ENCODE assay signal across 8 mouse cellular contexts in genomic region chr6:86850588-86850987, GRCm38 (mm10). TPM values are rescaled to one million over a fixed set of nuclear protein-coding genes. Genes with fewer than 3 reads are reported as not detected.
DNase-seq lines count a peak whose midpoint lies in the region; ATAC-seq and TF ChIP-seq lines count a peak whose summit lies in the region.

No protein-coding gene starts in this region.

- under 1% methylated on average over 4 of the region's 4 CpGs for WGBS in cerebellum, adult 2 months
- WGBS in thymus, adult 2 months: 1% methylated on average over 4 of the region's 4 CpGs
- 13% methylated on average over 4 of the region's 4 CpGs for WGBS in liver, embryonic 12.5 days (ENCODE audit: insufficient replicate concordance)
- 17% methylated on average over 4 of the region's 4 CpGs for WGBS in stomach, embryonic 14.5 days

- no peak for DNase-seq in cerebellum, adult 2 months
- DNase-seq in cerebellum, postnatal 14 days: no peak
- peak; percentile 35 for DNase-seq in thymus, adult 2 months
- no peak for DNase-seq in thymus, adult 18-20 months
- no peak for DNase-seq in embryo, embryonic 10.5 days (ENCODE audit: low spot score)
- no peak for DNase-seq in layer of hippocampus, adult 9-11 months

- peak overlapping the region; percentile 89 for H3K4me2 ChIP-seq in liver, embryonic 12.5 days
- H3K4me2 ChIP-seq in stomach, embryonic 14.5 days (replicated peaks; ENCODE audit: low read depth, low read length): peak overlapping the region; percentile 91

- peak overlapping the region; percentile 93 for H3K9ac ChIP-seq in liver, embryonic 12.5 days
- peak overlapping the region; percentile 85 for H3K9ac ChIP-seq in stomach, embryonic 14.5 days (replicated peaks; ENCODE audit: low read depth, low read length)

- no peak overlapping the region; the same call in 1 of the 2 replicates for H3K27ac ChIP-seq in cerebellum, adult 2 months (ENCODE audit: insufficient read depth, low read length)
- H3K27ac ChIP-seq in thymus, adult 2 months (ENCODE audit: control insufficient read depth, insufficient read depth, low read length): peak overlapping the region; percentile 92
- peak overlapping the region; percentile 91 for H3K27ac ChIP-seq in liver, embryonic 12.5 days
- peak overlapping the region; percentile 96; the same call in 1 of the 2 replicates for H3K27ac ChIP-seq in stomach, embryonic 14.5 days (ENCODE audit: low read length)

- TF ChIP-seq CTCF in cerebellum, adult 2 months (IDR thresholded peaks at IDR 0.05; ENCODE audit: borderline replicate concordance, insufficient read depth, low read depth, low read length): no peak
- no peak for TF ChIP-seq CTCF in thymus, adult 2 months (IDR thresholded peaks at IDR 0.05; ENCODE audit: borderline replicate concordance, control insufficient read depth, extremely low read depth, insufficient read depth, low read length, poor library complexity)

- ATAC-seq in liver, embryonic 12.5 days: no peak
- ATAC-seq in stomach, embryonic 14.5 days (ENCODE audit: insufficient number of reproducible peaks, insufficient read depth, low FRiP score, low read depth): no peak

- TF ChIP-seq POLR2A in cerebellum, adult 2 months (IDR thresholded peaks at IDR 0.05; ENCODE audit: borderline replicate concordance, insufficient read depth, low read length): no peak
- TF ChIP-seq POLR2A in thymus, adult 2 months (IDR thresholded peaks at IDR 0.05; ENCODE audit: control insufficient read depth, extremely low read depth, insufficient read depth, low read length, poor library complexity): no peak

- peaks cover 3% of the 10 kb centered on the region; the same call in 1 of the 2 replicates for H3K36me3 ChIP-seq in thymus, adult 2 months (ENCODE audit: control insufficient read depth, insufficient read depth, low read length)
- peaks cover 6% of the 10 kb centered on the region for H3K36me3 ChIP-seq in liver, embryonic 12.5 days
- H3K36me3 ChIP-seq in stomach, embryonic 14.5 days (ENCODE audit: control insufficient read depth, insufficient read depth, low read length): no peaks in the 10 kb centered on the region

- peak overlapping the region; percentile 69 for H3K4me3 ChIP-seq in cerebellum, adult 2 months (replicated peaks; ENCODE audit: insufficient read depth, low read depth, low read length)
- H3K4me3 ChIP-seq in thymus, adult 2 months (ENCODE audit: control insufficient read depth, insufficient read depth, low read length): peak overlapping the region; percentile 63
- H3K4me3 ChIP-seq in liver, embryonic 12.5 days: peak overlapping the region; percentile 91
- H3K4me3 ChIP-seq in stomach, embryonic 14.5 days (ENCODE audit: low read depth, low read length): peak overlapping the region; percentile 86

- H3K4me1 ChIP-seq in cerebellum, adult 2 months (ENCODE audit: control insufficient read depth, insufficient read depth, low read length): peaks cover 9% of the 10 kb centered on the region
- H3K4me1 ChIP-seq in thymus, adult 2 months (replicated peaks; ENCODE audit: control insufficient read depth, insufficient read depth, low read length): peaks cover 18% of the 10 kb centered on the region
- peaks cover 55% of the 10 kb centered on the region for H3K4me1 ChIP-seq in liver, embryonic 12.5 days
- H3K4me1 ChIP-seq in stomach, embryonic 14.5 days (ENCODE audit: control insufficient read depth, insufficient read depth, low read length): peaks cover 34% of the 10 kb centered on the region

- no peaks in the 10 kb centered on the region for H3K9me3 ChIP-seq in liver, embryonic 12.5 days (replicated peaks)
- H3K9me3 ChIP-seq in stomach, embryonic 14.5 days (ENCODE audit: control insufficient read depth, low read depth, low read length): no peaks in the 10 kb centered on the region

- no peaks in the 10 kb centered on the region for H3K27me3 ChIP-seq in cerebellum, adult 2 months (ENCODE audit: control insufficient read depth, insufficient read depth, low read length)
- H3K27me3 ChIP-seq in thymus, adult 2 months (ENCODE audit: control insufficient read depth, insufficient read depth, low read length): no peaks in the 10 kb centered on the region
- no peaks in the 10 kb centered on the region for H3K27me3 ChIP-seq in liver, embryonic 12.5 days (replicated peaks)
- H3K27me3 ChIP-seq in stomach, embryonic 14.5 days (ENCODE audit: control insufficient read depth, insufficient read depth, low read length): no peaks in the 10 kb centered on the region

RNA-seq across cellular contexts. Expression of gene Aak1, which starts 1.3 kb away (rescaled TPM):
- polyA plus RNA-seq in cerebellum, adult 2 months (2012; rRNA removed): 152 and 165 TPM in 2 replicates
- polyA plus RNA-seq in thymus, adult 2 months (2012; rRNA removed): 59.2 and 79.9 TPM in 2 replicates
- polyA plus RNA-seq in liver, embryonic 12.5 days (2016; fragmentation: Nextera tagmentation; extraction: Ambion mirVana): 5.8 and 9.2 TPM in 2 replicates
- 21.3 and 28.6 TPM in 2 replicates for polyA plus RNA-seq in stomach, embryonic 14.5 days (2014; fragmentation: Nextera tagmentation; extraction: Ambion mirVana)

RNA-seq across cellular contexts. Expression of gene Anxa4, which starts 57.2 kb away (rescaled TPM):
- polyA plus RNA-seq in cerebellum, adult 2 months (2012; rRNA removed): 7.3 and 8.1 TPM in 2 replicates
- 21.5 and 27.8 TPM in 2 replicates for polyA plus RNA-seq in thymus, adult 2 months (2012; rRNA removed)
- 27.0 and 27.9 TPM in 2 replicates for polyA plus RNA-seq in liver, embryonic 12.5 days (2016; fragmentation: Nextera tagmentation; extraction: Ambion mirVana)
- polyA plus RNA-seq in stomach, embryonic 14.5 days (2014; fragmentation: Nextera tagmentation; extraction: Ambion mirVana): 79.7 and 93.9 TPM in 2 replicates
